Comparison of ENCODE assay signal across 8 mouse cellular contexts in genomic region chr6:97848191-97848857, GRCm38 (mm10). TPM values are rescaled to one million over a fixed set of nuclear protein-coding genes. Genes with fewer than 3 reads are reported as not detected.
DNase-seq lines count a peak whose midpoint lies in the region; ATAC-seq and TF ChIP-seq lines count a peak whose summit lies in the region.

No protein-coding gene starts in this region.

- WGBS in lung, embryonic 14.5 days: 46% methylated on average over 9 of the region's 9 CpGs

- TF ChIP-seq CTCF in lung, embryonic 14.5 days (IDR thresholded peaks at IDR 0.05; ENCODE audit: low read depth): no peak

- no peaks in the 10 kb centered on the region for H3K36me3 ChIP-seq in lung, embryonic 14.5 days (ENCODE audit: insufficient read depth)

- peak; percentile 47; the same call in 1 of the 2 replicates for ATAC-seq in lung, embryonic 14.5 days (ENCODE audit: insufficient read depth)
- ATAC-seq in megakaryocyte, adult 5-6 weeks (ENCODE audit: poor library complexity, severe bottlenecking): no peak

- peak; percentile 10 for DNase-seq in kidney, adult 11 months
- no peak for DNase-seq in kidney, adult 9 months
- DNase-seq in adipocyte (ENCODE audit: low spot score): peak; percentile 55
- DNase-seq in gastrocnemius, postnatal 14 days: peak; percentile 16
- peak; percentile 27 for DNase-seq in lung, embryonic 14.5 days
- DNase-seq in cerebellum, postnatal 36 days: no peak
- no peak for DNase-seq in natural killer cell, adult 2 months (ENCODE audit: low spot score in 2 of 2)

- H3K27ac ChIP-seq in lung, embryonic 14.5 days (ENCODE audit: low read depth): no peak overlapping the region

- H3K4me2 ChIP-seq in lung, embryonic 14.5 days: no peak overlapping the region

- no peak overlapping the region for H3K4me3 ChIP-seq in lung, embryonic 14.5 days (ENCODE audit: low read depth, low read length)

- 0 out of 2 replicates have a peak overlapping the region, but pooled peaks have one; percentile 7 for H3K9ac ChIP-seq in lung, embryonic 14.5 days

- no peaks in the 10 kb centered on the region for H3K9me3 ChIP-seq in lung, embryonic 14.5 days (ENCODE audit: low read depth, low read length)

- no peaks in the 10 kb centered on the region for H3K27me3 ChIP-seq in lung, embryonic 14.5 days (ENCODE audit: insufficient read depth, low read length)

- no peaks in the 10 kb centered on the region for H3K4me1 ChIP-seq in lung, embryonic 14.5 days (ENCODE audit: insufficient read depth)

- intact Hi-C loops in gastrocnemius, postnatal 14 days (cut with DNase I; ENCODE audit: low total_unique reads): no loop called here

RNA-seq across cellular contexts. Expression of gene Mitf, which starts 41.5 kb away (rescaled TPM):
- total RNA-seq in gastrocnemius, postnatal 14 days (2021): 1 to 10 TPM; 5.7 to 6.0 TPM
- polyA plus RNA-seq in lung, embryonic 14.5 days (2014; fragmentation: Nextera tagmentation; extraction: Ambion mirVana): 1.4 and 2.0 TPM in 2 replicates
- total RNA-seq in megakaryocyte, adult 5-6 weeks (2015): 11.1 and 15.6 TPM in 2 replicates
- total RNA-seq in megakaryocyte, adult 5-6 weeks (2017): 8.8 and 14.4 TPM in 2 replicates

Comparison
In these comparisons a context has a peak if more than half of its experiments do, and no peak if none do; other contexts are left out.
1. DNase-seq: peak in kidney, adult 11 months (single experiment), adipocyte (single experiment), gastrocnemius, postnatal 14 days (single experiment) and lung, embryonic 14.5 days (single experiment); none in kidney, adult 9 months (single experiment), cerebellum, postnatal 36 days (0 of 2) and natural killer cell, adult 2 months (0 of 2).